Mouse (Mus musculus): ENCODE results near the gene Coq5.
A peak's percentile ranks its signal among the peaks of the same experiment; 100 is the strongest.

Gene Coq5

DNA sequence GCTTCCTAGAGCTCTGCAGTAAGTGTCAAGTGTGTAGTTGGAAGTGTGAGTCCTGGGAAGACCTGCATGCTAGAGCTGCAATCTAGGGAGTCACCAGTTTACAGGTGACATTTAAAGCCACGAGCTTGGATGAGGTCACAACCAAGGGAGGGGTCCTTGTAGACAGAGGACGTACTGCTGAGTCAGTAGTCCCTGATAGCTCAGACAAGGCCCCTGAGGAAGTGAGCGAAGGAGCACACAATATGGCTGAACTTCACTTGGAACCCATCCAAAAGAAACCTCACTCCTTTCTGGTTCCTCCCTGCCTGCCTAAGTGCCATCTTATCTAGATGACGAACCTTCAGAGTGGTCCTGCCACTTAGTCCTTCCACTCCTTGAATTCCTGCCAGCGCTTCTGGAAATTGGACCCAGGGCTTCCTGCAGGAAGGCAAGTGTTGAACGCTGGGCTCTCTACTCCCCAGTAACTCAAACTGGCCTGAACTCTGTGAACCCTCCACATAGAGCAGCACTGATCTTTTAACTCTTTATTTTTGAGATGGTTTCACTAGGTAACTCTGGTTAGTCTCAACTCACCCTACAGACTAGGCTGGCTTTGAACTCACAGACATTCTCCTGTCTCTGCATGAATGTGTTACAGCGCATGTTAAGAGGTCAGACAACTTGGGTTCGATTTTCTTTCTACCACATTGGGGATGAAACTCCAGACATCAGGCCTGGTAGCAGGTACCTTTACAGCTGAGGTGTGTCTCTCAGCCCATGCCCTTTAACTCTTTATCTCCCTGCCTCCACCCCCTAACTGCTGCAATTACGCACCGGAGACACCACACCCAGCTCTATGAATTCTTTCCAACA lies 33.6 kb downstream of the Coq5 start:
- no peak for DNase-seq (ENCODE audit: low spot score)

DNA sequence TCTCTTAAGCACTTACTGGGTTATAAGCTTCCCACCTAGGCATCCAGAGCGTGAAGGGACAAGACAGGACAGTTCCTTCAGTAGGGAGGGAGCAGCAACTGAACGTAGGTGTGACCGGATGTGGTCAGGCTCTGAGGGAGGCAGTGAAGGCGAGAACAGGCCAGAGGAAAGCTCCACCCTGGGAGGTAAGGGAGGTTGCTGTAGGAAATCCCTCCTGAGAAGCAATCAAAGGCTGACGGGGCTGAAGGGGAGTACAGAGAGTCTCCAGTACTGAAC lies 34.1 kb downstream of the Coq5 start:
- DNase-seq (ENCODE audit: low spot score): no peak

DNA sequence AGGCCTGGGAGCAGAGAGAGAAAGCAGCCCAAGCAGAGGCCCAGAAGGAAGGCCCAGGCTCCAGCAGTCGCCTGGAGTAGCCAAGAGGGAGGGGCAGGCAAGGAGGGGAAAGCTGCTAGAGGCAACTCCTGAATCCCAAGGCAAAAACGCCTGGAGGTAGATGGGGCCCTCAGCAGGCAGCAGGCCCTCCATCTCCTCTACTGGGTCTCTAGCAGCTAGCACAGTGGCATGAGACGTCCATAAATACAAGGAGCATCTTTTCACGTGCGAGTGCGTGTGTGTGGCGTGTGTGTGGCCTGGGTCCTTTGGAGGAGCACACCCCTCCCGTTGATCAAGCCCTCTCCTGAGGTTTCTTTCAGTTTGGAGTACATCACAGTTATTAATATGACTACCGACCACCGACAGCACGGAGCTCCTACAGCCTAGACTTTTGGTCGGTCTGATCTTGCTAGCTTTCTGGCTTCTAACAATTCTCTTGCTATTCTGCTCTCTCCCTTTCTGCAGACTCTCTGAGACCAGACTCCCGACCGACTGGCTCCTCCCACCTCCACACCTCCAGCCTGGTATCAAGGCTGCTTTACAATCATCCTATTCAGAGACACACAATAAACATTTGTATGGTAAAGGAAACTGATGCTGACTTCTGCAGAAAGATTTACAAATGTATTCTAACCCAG lies 37.6 kb downstream of the Coq5 start:
- no peak for DNase-seq (ENCODE audit: low spot score)

DNA sequence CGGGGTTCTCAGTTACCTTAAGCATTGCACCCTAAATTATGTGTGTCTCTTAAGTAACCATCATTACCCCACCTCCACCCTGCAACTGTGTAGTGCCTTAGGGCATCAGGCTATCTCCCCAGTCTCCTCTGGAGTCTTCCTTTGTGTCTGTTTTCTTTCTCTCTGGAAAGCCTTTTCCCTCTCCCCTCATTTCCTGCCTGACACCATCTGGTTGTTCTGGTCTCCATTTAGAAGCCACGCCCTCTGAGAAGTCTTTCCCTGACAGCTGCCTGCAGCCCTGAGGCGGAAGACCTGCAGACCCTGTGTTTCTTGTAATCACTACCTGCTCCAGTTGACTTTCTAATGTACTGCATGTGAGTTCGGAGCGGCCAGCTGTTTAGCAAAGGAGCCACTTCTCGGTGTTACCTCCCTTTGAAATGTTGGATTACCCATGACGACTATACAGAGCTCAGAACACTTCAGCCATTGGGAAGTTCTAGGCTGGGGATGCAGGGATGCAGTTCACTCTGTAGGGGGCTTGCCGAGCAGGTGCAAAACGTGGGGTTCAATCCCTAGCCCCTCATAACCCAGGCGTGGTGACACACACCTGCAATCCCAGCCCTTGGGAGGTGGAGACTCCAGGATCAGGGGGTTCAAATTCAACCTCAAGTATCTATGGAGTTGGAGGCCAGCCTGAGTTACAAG lies 38.3 kb downstream of the Coq5 start:
- DNase-seq (ENCODE audit: low spot score): no peak

DNA sequence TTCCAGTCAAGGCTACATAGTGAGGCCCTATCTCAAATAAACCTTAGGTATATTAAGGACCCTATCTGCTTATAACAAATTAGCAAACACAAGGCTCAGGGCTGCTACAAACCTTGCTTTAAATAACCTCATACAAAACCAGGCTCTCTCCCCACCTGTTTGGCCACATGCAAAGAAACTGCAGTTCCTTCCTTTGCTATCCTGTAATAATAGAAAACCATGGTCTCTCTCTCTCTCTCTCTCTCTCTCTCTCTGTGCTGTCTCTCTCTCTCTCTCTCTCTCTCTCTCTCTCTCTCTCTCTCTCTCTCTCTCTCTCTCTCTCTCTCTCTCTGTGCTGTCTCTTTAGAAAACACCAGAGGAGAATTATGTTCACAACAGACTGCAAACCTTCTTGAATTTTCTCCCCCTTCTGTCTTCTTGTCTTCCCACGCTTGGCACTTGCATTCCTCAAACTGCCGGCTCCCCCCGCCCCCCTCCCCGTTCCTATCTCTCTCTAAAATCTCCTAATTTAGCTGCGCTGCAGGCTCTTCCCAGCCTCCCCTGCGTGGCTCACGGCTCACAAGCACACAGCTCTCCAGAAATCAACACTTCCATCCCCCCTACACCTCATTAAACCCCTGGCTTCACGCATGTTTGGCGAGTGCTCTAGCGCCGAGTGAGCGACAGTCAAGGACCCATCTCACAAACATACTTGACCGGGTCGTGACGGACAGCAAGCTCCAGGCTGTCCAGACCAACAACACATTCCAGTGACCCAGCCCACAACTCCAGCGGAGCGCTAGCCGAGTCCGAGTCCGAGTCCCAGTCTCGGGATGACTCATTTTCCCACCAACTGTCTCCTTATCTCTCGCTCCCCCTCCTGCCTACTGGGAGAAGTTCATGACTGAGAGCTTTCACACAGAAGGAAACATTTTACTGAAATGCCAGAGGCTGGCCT lies 39.8 kb downstream of the Coq5 start:
- peak; percentile 77 for DNase-seq (ENCODE audit: low spot score)

DNA sequence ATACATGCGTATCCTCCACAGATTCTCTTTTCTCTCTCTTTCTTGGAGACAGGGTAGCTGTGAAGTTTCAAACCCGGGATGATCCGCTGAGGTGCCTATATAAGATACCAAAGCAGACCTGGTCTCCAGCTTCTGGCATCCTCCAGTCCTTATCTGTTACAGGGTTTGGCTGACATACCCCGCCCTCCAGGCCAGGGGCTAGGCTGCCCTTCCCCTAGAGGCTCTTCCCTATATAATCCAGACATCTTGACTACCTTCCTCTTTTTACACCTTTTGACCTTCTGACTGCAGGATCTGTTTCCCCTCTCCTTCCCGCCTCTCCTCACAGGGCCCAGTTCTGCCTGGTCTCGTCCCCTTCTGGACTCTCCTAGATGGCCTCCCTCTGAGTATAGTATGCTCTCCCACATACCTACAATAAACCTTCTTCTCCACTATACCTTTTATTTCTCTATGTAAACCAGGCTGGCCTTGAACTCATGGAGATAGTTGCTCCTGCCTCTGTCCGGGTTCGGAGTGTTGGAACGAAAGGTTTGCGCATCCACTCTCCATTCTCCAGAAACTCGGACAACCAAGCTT lies 46.9 kb downstream of the Coq5 start:
- DNase-seq (ENCODE audit: low spot score): no peak

DNA sequence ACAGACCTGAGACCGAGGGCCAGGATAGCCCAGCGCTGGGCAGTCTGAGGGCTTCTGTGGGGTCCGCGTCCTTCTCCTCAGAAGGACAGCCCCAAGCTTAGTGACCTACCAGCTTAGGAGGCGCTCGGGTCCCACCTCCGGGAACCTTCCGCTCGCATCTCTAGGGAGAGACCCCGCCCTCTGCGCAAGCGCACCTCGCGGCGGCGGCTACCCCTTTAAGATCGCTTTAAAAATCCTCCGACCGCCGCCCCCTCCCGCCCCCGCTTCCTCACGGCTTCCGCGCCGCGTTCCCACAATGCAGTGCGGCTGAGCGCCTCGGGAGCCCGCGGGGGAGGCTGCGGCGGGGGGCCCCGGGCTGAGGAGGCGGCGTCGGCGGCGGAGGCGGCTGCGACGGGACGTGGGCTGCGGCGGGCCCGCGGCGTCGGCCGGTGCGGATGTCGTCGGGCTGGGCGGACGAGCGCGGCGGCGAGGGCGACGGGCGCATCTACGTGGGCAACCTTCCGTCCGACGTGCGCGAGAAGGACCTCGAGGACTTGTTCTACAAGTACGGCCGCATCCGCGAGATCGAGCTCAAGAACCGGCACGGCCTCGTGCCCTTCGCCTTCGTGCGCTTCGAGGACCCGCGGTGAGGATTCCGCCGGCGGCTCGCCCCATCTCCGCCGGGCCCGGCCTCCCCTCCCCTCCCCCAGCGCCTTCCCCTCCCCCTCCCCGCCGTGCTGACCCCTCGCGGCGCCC lies 47.6 kb downstream of the Coq5 start, which contains the start of gene Srsf9:
TSS of gene Srsf9 (plus strand) at position 303 of the 735 bp plus-strand sequence.
- peak; percentile 93 for DNase-seq (ENCODE audit: low spot score)

DNA sequence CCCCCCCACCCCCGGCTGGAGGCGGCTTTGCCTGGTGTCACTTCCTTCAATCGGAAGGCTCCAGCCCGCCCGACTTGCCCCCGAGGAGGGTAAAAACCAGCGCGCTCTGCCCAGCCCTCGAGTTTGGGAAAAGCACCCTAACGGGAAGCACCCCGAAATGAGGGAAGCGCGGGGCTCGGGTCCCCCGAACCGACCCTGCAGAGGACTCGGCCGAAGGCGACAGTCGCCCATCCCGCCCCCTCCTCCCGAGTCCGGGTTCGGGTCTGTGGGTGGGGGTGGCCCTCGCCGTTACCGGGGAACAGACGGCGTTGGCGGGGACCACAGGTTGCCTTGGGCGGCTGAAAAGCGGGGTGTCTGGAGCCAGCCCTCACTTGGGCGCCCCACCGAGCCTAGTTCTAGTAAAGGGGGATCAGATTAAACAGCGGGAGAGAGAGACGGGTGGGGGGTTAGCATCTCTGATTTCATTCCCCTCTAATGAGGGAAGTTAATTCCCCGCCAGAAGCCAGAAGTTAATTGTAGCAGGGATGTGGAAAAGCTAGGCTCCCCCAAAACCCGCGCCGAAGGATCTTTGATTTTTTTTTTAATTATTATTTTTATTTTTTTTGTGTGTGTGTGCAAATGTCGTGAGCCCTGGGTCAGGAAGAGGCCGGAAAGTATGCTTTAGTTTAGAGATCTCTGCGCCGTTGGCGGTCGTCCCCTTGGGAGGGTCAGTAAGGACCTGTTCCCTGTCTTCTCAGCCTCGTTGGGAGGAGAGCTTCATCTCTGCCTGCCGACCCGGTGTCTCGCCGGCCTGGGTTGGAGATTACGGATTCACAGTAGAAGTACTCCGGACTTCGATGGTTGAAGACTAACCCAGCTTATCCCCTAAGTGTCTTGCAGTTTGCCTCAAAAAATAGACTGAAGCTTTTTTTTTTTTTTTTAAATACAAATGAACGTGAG lies 48.4 kb downstream of the Coq5 start:
- peak; percentile 48 for DNase-seq (ENCODE audit: low spot score)

DNA sequence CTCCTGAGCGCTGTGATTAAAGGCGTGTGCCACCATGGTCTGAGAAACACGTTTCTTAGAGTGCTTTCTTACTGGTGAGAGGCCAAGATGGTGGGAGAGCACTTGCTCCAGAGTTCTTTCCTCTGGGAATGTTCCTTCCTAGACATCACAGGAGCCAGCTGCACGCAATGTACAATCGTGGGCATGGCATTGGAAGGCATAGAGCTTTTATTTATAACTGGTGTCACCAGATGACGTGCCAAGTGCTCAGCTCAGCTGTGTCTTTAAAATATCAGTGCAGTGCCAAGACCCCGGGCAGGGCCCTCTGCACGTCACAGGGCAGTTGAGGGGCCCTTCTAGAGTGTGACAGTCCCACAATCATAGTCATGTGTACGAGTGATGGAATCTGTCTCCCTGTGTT lies 51.5 kb downstream of the Coq5 start:
- no peak for DNase-seq (ENCODE audit: low spot score)

DNA sequence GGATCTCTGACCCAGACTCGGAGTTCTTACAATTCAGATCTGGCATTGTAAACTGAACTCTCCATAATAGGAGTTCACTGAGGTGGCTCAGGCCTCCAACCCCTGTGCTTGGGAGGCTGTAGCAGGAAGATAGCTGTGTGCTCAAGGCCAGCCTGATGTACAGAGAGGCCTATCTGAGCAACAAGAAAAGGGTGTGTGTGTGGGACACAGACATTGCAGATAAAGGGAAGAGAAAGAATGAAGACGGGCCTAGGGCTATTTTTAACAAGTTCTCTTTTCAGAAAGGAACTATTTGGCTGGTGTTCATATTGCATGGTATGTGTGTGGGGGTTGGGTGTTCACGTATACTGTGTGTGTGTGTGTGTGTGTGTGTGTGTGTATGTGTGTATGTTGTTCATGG lies 54.2 kb downstream of the Coq5 start:
- DNase-seq (ENCODE audit: low spot score): peak; percentile 41

DNA sequence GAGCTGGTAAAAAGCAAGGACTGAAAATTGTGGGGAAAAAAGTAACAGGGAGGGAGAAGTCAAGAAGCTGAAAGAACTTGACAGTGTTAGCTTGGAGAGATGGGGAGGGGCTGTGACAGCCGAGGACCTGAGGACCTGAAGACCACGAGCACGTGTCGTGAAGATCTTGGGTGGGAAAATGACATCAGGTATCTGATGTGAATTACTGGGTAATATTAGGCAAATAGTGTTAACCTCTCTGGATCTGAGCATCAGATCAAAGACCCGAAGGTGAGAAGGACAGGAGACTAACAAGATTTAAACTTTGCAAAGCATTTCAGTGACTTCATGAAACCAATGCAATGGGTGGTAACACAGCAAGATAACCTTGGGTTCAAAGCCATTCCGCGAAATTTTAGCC lies 60.5 kb downstream of the Coq5 start:
- DNase-seq (ENCODE audit: low spot score): no peak

DNA sequence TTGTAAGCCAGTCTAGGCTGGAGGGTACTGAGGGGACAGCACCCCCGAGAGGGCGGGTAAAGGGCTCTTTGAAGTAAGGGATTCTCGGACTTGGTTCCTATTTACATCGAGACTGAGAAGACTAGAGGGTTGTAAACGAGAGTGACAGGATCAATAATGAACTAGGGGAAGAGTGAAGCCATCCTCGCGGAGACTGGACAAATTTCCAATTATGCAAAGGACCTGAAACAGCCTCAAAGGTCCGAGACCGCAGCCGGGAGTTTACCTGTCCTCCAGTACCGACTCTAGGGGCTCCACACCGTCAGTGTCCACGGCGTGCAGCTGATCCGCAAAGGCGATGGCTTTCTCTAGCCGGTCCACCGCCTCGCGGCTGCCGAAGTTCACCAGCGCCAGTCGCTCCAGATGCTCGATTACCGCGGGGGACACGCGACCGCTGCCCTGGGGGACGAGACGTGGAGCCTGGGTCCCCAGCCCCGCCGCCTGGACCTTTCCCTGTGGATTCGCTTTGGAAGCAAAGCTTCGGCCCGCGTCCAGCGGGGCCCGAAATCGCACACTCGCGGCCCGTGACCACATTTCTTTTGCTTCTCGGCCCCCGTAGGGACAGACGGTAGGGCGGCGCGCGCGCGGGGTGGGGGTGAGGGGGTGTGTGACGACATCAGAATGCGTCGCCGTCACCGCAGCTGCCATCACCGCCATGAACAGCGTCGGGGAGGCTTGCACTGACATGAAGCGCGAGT lies 61.3 kb downstream of the Coq5 start, which contains the start of the genes Gatc and Triap1:
TSS of gene Gatc (minus strand) at position 602 of the 737 bp plus-strand sequence.
TSS of gene Triap1 (plus strand) at position 649 of the 737 bp plus-strand sequence.
- DNase-seq (ENCODE audit: low spot score): peak; percentile 89

DNA sequence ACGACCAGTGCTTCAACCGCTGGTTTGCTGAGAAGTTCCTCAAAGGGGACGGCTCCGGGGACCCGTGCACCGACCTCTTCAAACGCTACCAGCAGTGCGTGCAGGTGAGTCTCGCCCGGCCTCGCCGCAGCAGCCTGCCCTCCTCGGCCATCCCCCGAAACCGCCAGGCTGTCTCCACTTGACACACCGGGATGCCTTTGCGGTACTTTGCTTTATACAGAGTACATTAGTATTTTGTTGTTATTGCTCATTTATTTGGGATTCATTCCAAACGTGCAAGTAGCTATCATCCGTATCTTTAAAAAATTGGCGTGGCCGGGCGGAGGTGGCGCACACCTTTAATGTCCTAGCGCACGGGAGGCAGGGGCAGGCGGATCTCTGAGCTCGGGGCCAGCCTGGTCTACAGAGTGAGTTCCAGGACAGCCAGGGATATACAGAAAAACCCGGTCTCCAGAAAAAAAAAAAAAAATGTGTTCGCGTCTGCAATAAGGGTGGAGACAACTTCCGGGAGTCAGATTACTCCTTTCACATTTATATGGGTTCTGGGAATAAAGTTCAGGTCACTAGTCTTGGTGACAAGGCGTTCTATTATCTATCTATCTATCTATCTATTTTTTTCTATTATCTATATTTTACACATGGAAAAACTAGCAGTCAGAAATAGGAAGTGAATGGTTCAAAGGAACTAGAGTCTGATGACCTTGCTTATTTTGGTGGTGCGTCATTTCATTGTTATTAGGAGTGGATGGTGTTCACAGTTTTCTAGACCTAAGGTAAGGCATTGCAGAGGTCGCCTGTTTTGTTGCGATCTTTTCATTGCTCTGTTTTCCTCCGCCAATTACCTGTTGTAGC lies 62.1 kb downstream of the Coq5 start:
- no peak for DNase-seq (ENCODE audit: low spot score)
